16 mouse cellular contexts compared by ENCODE assay signal in genomic region chrX:73619401-73619800, GRCm38 (mm10).
"Had no signal": no experiment of that assay in that cellular context is flagged by ENCODE, and none has a peak within 500 bp of the region (broad histone marks: within the 10 kb centered on the region; RNA-seq: fewer than 3 reads in every experiment).

No protein-coding gene starts in this region.

- H3K9ac ChIP-seq: liver, embryonic 13.5 days; liver, embryonic 15.5 days; liver, postnatal 0 days; lung, embryonic 15.5 days; midbrain, embryonic 13.5 days; midbrain, embryonic 15.5 days; neural tube, embryonic 12.5 days; stomach, embryonic 15.5 days had no signal

- DNase-seq: liver, embryonic 13.5 days; lung, postnatal 14 days; right cerebral cortex, postnatal 14 days; thymus, adult 18-20 months; thymus, postnatal 25 days; thymus, postnatal 4 days had no signal

- H3K4me1 ChIP-seq: liver, embryonic 13.5 days; lung, embryonic 15.5 days; midbrain, embryonic 13.5 days; midbrain, embryonic 15.5 days; neural tube, embryonic 12.5 days; stomach, embryonic 15.5 days had no signal

- H3K4me2 ChIP-seq: liver, embryonic 13.5 days; liver, embryonic 15.5 days; lung, embryonic 15.5 days; midbrain, embryonic 11.5 days; midbrain, embryonic 13.5 days; midbrain, embryonic 15.5 days; neural tube, embryonic 12.5 days; stomach, embryonic 15.5 days had no signal

- H3K9me3 ChIP-seq: liver, embryonic 13.5 days; liver, embryonic 15.5 days; lung, embryonic 15.5 days; megakaryocyte, embryonic 14.5 days; midbrain, embryonic 13.5 days; midbrain, embryonic 15.5 days; neural tube, embryonic 12.5 days; stomach, embryonic 15.5 days had no signal

- ATAC-seq: midbrain, embryonic 13.5 days; midbrain, embryonic 15.5 days had no signal

- H3K4me3 ChIP-seq: liver, embryonic 13.5 days; liver, embryonic 15.5 days; lung, embryonic 15.5 days; megakaryocyte, embryonic 14.5 days; midbrain, embryonic 13.5 days; midbrain, embryonic 15.5 days; neural tube, embryonic 12.5 days; stomach, embryonic 15.5 days had no signal

- H3K27me3 ChIP-seq: liver, embryonic 15.5 days; lung, embryonic 15.5 days; midbrain, embryonic 13.5 days; midbrain, embryonic 15.5 days; neural tube, embryonic 12.5 days; stomach, embryonic 15.5 days had no signal

- H3K36me3 ChIP-seq: liver, embryonic 13.5 days; liver, embryonic 15.5 days; lung, embryonic 15.5 days; midbrain, embryonic 13.5 days; midbrain, embryonic 15.5 days; neural tube, embryonic 12.5 days; stomach, embryonic 15.5 days had no signal

- H3K27ac ChIP-seq: liver, embryonic 13.5 days; liver, embryonic 15.5 days; lung, embryonic 15.5 days; macrophage; midbrain, embryonic 13.5 days; midbrain, embryonic 15.5 days; neural tube, embryonic 12.5 days; stomach, embryonic 15.5 days had no signal
